Mouse (Mus musculus): ENCODE data around the gene Lmo3. TPM values are rescaled to one million over a fixed set of nuclear protein-coding genes. Genes with fewer than 3 reads are reported as not detected.

The Lmo3 gene
- polyA plus RNA-seq, 1 experiment = not detected

- no peaks in the 10 kb centered on the region for H3K36me3 ChIP-seq (ENCODE audit: control insufficient read depth, insufficient read depth)
- H3K79me3 ChIP-seq (ENCODE audit: low read depth) = no peaks in the 10 kb centered on the region
- no peak for TF ChIP-seq MYOD1 (IDR thresholded peaks at IDR 0.05; ENCODE audit: control insufficient read depth, insufficient read length, low read depth)
- no peak for TF ChIP-seq CTCF (IDR thresholded peaks at IDR 0.05; ENCODE audit: control insufficient read depth, insufficient read depth, insufficient read length)
- no peak overlapping the region for H3ac ChIP-seq (ENCODE audit: control insufficient read depth, insufficient read length, low read depth)
- H3K4me3 ChIP-seq (ENCODE audit: insufficient read depth, poor library complexity, severe bottlenecking) = no peak overlapping the region
- no peaks in the 10 kb centered on the region for H3K27me3 ChIP-seq (ENCODE audit: control insufficient read depth, insufficient read depth, insufficient read length)
- no peaks in the 10 kb centered on the region for H3K79me2 ChIP-seq (ENCODE audit: control insufficient read depth, insufficient read depth)
Observed at GRCm38 (mm10) chr6:138325145-138325544, 256.6 kb downstream of the Lmo3 start.

- no peaks in the 10 kb centered on the region for H3K27me3 ChIP-seq (ENCODE audit: control insufficient read depth, insufficient read depth, insufficient read length)
- H3K36me3 ChIP-seq (ENCODE audit: control insufficient read depth, insufficient read depth) = no peaks in the 10 kb centered on the region
- TF ChIP-seq USF1 (IDR thresholded peaks at IDR 0.05; ENCODE audit: low read depth) = no peak
- no peak for TF ChIP-seq MYOD1 (IDR thresholded peaks at IDR 0.05; ENCODE audit: control insufficient read depth, insufficient read length, low read depth)
- TF ChIP-seq CEBPB (IDR thresholded peaks at IDR 0.05; ENCODE audit: low read depth) = no peak
- TF ChIP-seq MAX (IDR thresholded peaks at IDR 0.05) = no peak
- TF ChIP-seq MYOG (IDR thresholded peaks at IDR 0.05; ENCODE audit: control insufficient read depth, extremely low read depth, insufficient read length) = no peak
- TF ChIP-seq CTCF (IDR thresholded peaks at IDR 0.05; ENCODE audit: control insufficient read depth, insufficient read depth, insufficient read length) = no peak
- TF ChIP-seq FOSL1 (IDR thresholded peaks at IDR 0.05; ENCODE audit: insufficient read depth, low read length, poor library complexity, severe bottlenecking) = no peak
- no peaks in the 10 kb centered on the region for H3K79me2 ChIP-seq (ENCODE audit: control insufficient read depth, insufficient read depth)
- no peak overlapping the region for H3K4me3 ChIP-seq (ENCODE audit: insufficient read depth, poor library complexity, severe bottlenecking)
- no peaks in the 10 kb centered on the region for H3K79me3 ChIP-seq (ENCODE audit: low read depth)
- no peak overlapping the region for H3ac ChIP-seq (ENCODE audit: control insufficient read depth, insufficient read length, low read depth)
Observed at GRCm38 (mm10) chr6:138323325-138323724, 258.4 kb downstream of the Lmo3 start.

GRCm38 (mm10) chr6:138320190-138320737 lies 261.5 kb downstream of the Lmo3 start:
- no peaks in the 10 kb centered on the region for H3K36me3 ChIP-seq (ENCODE audit: control insufficient read depth, insufficient read depth)
- no peak overlapping the region for H3K4me3 ChIP-seq (ENCODE audit: insufficient read depth, poor library complexity, severe bottlenecking)
- no peak overlapping the region for H3ac ChIP-seq (ENCODE audit: control insufficient read depth, insufficient read length, low read depth)
- H3K79me2 ChIP-seq (ENCODE audit: control insufficient read depth, insufficient read depth) = no peaks in the 10 kb centered on the region
- no peaks in the 10 kb centered on the region for H3K27me3 ChIP-seq (ENCODE audit: control insufficient read depth, insufficient read depth, insufficient read length)
- H3K79me3 ChIP-seq (ENCODE audit: low read depth) = no peaks in the 10 kb centered on the region
- TF ChIP-seq FOSL1 (IDR thresholded peaks at IDR 0.05; ENCODE audit: insufficient read depth, low read length, poor library complexity, severe bottlenecking) = no peak
- no peak for TF ChIP-seq CTCF (IDR thresholded peaks at IDR 0.05; ENCODE audit: control insufficient read depth, insufficient read depth, insufficient read length)
- no peak for TF ChIP-seq MYOD1 (IDR thresholded peaks at IDR 0.05; ENCODE audit: control insufficient read depth, insufficient read length, low read depth)
- TF ChIP-seq USF1 (IDR thresholded peaks at IDR 0.05; ENCODE audit: low read depth) = no peak
- no peak for TF ChIP-seq MYOG (IDR thresholded peaks at IDR 0.05; ENCODE audit: control insufficient read depth, extremely low read depth, insufficient read length)
- TF ChIP-seq CEBPB (IDR thresholded peaks at IDR 0.05; ENCODE audit: low read depth) = no peak
- TF ChIP-seq MAX (IDR thresholded peaks at IDR 0.05) = no peak

Other genes with a start within 250 kb of the Lmo3 start
- not detected for gene Igbp1b, start 76.6 kb upstream of the Lmo3 start, polyA plus RNA-seq (2012; fragmentation: generic; extraction: Trizol)